Mouse (Mus musculus): ENCODE data around the gene Cmip. TPM values are rescaled to one million over a fixed set of nuclear protein-coding genes. Genes with fewer than 3 reads are reported as not detected.

The Cmip gene
- total and polyA plus RNA-seq, 3 experiments = 17.0 to 71.8 TPM; not detected in 1

DNA sequence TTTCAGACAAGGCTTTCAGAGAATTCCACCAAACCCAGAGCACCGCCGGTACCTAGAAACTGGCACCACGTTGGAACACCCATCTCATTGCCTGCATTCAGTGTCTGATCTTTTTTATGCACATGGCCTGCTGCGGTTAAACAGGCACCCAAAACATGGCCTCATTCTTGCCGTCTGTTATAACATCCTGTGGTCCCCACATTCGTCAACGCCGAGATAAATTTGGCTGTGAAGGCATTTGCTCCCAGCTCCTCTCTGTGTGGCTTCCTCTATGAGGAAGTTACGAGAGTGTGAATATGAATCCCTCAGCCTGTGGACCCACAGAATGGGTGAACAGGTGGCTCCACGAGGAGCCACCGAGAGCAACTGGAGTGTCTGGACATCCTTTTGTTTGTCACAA, 8.5 kb upstream of the Cmip start:
- peak; percentile 81 for DNase-seq (ENCODE audit: low read depth, low spot score)
- H3K27ac ChIP-seq (ENCODE audit: control insufficient read depth, low read depth, low read length) = peak overlapping the region; percentile 48
- peak overlapping the region in 1 of 2 experiments; percentile 13; a peak in 1 of 4 replicates for H3K4me3 ChIP-seq (ENCODE audit: control insufficient read depth in 1 of 2, insufficient read depth in 1 of 2, low read depth in 2 of 2, low read length in 2 of 2)

DNA sequence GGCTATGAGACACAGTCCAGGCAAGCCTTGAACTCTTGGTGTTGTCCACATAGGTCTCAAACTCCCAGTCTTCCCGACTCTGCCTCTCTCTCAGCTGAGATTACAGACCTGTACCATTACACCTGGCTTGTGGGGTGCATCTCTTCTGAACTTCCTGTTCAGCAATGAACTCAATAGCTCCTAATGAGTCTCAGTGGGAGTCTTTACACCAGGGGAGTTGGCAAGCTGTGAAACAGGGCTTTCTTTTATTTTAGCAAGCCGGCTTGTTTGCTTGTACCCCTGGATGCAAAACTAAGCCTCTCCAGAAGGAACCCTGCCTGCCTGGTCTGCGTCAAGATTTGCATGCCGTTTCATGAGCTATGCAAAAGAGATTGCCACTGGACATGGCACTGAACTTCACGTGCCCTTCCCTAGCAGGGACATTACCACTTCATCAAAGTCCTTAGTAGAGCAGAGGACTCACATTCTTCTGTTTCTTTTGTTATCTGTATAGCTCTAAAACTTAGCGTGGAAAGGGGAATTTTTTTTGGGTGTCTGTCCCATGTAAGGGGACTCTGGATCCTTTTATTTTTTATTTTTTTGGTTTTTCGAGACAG, 5.7 kb upstream of the Cmip start:
- Histone ChIP-seq H3K79me2 (ENCODE audit: control insufficient read depth, insufficient read depth, low read length, poor library complexity) (no peaks in the 10 kb centered on the region), H3K27ac (ENCODE audit: control insufficient read depth, low read depth, low read length) (no peak overlapping the region), H3K9ac (ENCODE audit: control insufficient read depth, low read depth, low read length, poor library complexity, severe bottlenecking) (no peak overlapping the region), H3K4me3 (ENCODE audit: control insufficient read depth in 1 of 2, insufficient read depth in 1 of 2, low read depth in 2 of 2, low read length in 2 of 2) (no peak overlapping the region), H3K4me1 (ENCODE audit: control insufficient read depth in 1 of 2, insufficient read depth in 2 of 2, low read length in 2 of 2) (peaks cover 6 to 50% of the 10 kb centered on the region in 2 experiments), H3K27me3 (ENCODE audit: control insufficient read depth in 1 of 2, insufficient read depth in 2 of 2, low read length in 2 of 2) (no peaks in the 10 kb centered on the region), H3K9me3 (replicated peaks; ENCODE audit: insufficient read depth, low read length) (no peaks in the 10 kb centered on the region), H3K36me3 (ENCODE audit: control insufficient read depth in 1 of 2, insufficient read depth in 2 of 2, low read length in 2 of 2) (peaks cover 0 to 27% of the 10 kb centered on the region in 2 experiments; a peak in 2 of 4 replicates)
- TF ChIP-seq SIN3A (IDR thresholded peaks at IDR 0.05; ENCODE audit: low read length) = no peak
- TF ChIP-seq ZKSCAN1 (IDR thresholded peaks at IDR 0.05; ENCODE audit: low read depth, low read length) = no peak
- TF ChIP-seq TCF12 (IDR thresholded peaks at IDR 0.05; ENCODE audit: low read depth, low read length) = no peak
- no peak for TF ChIP-seq POLR2AphosphoS2 (IDR thresholded peaks at IDR 0.05; ENCODE audit: low read length)
- TF ChIP-seq HCFC1 (IDR thresholded peaks at IDR 0.05; ENCODE audit: low read depth, low read length) = no peak
- no peak for DNase-seq (ENCODE audit: low read depth, low spot score)

More for the DNA sequence above, 8.5 kb upstream of the Cmip start:
- H3K4me1 ChIP-seq (ENCODE audit: control insufficient read depth in 1 of 2, insufficient read depth in 2 of 2, low read length in 2 of 2) = peaks cover 3 to 30% of the 10 kb centered on the region in 2 experiments
- no peaks in the 10 kb centered on the region for H3K9me3 ChIP-seq (replicated peaks; ENCODE audit: insufficient read depth, low read length)
- peak overlapping the region; percentile 43 for H3K9ac ChIP-seq (ENCODE audit: control insufficient read depth, low read depth, low read length, poor library complexity, severe bottlenecking)
- peaks cover 0 to 13% of the 10 kb centered on the region in 2 experiments; a peak in 2 of 4 replicates for H3K36me3 ChIP-seq (ENCODE audit: control insufficient read depth in 1 of 2, insufficient read depth in 2 of 2, low read length in 2 of 2)
- TF ChIP-seq TBP (IDR thresholded peaks at IDR 0.05; ENCODE audit: low read depth, low read length) (0 out of 2 replicates have a peak, but pooled peaks have one; percentile 50), TAL1 (IDR thresholded peaks at IDR 0.05; ENCODE audit: low read length) (peak; percentile 85), E2F4 (IDR thresholded peaks at IDR 0.05; ENCODE audit: borderline replicate concordance, low read depth, low read length) (no peak), MXI1 (IDR thresholded peaks at IDR 0.05; ENCODE audit: low read depth, low read length) (peak; percentile 37; the same call in 1 of the 2 replicates), MAFK (IDR thresholded peaks at IDR 0.05; ENCODE audit: borderline replicate concordance, low read depth, low read length) (no peak), MYB (IDR thresholded peaks at IDR 0.05; ENCODE audit: low read depth, low read length) (peak; percentile 42; the same call in 1 of the 2 replicates), HCFC1 (IDR thresholded peaks at IDR 0.05; ENCODE audit: low read depth, low read length) (no peak), ELF1 (IDR thresholded peaks at IDR 0.05; ENCODE audit: low read depth, low read length) (no peak), TCF12 (IDR thresholded peaks at IDR 0.05; ENCODE audit: low read depth, low read length) (peak; percentile 69; the same call in 1 of the 2 replicates), POLR2AphosphoS5 (IDR thresholded peaks at IDR 0.05; ENCODE audit: borderline replicate concordance, low read depth, low read length) (no peak), EP300 (IDR thresholded peaks at IDR 0.05; ENCODE audit: low read depth in 1 of 2, low read length in 2 of 2) (peak; percentile 69 to 78), SIN3A (IDR thresholded peaks at IDR 0.05; ENCODE audit: low read length) (peak; percentile 48; the same call in 1 of the 2 replicates), MYC (IDR thresholded peaks at IDR 0.05; ENCODE audit: low read depth, low read length) (peak; percentile 56; the same call in 1 of the 2 replicates), ETS1 (IDR thresholded peaks at IDR 0.05; ENCODE audit: low read depth, low read length) (peak; percentile 63; the same call in 1 of the 2 replicates), MAX (IDR thresholded peaks at IDR 0.05; ENCODE audit: low read length) (peak; percentile 30; the same call in 1 of the 2 replicates), USF2 (IDR thresholded peaks at IDR 0.05; ENCODE audit: borderline replicate concordance in 1 of 2, insufficient read depth in 1 of 2, low read depth in 1 of 2, low read length in 2 of 2) (no peak), GATA1 (IDR thresholded peaks at IDR 0.05; ENCODE audit: low read depth, low read length) (peak; percentile 46; the same call in 1 of the 2 replicates)
- H3K27me3 ChIP-seq (ENCODE audit: control insufficient read depth in 1 of 2, insufficient read depth in 2 of 2, low read length in 2 of 2) = no peaks in the 10 kb centered on the region
- no peaks in the 10 kb centered on the region for H3K79me2 ChIP-seq (ENCODE audit: control insufficient read depth, insufficient read depth, low read length, poor library complexity)

Measured in MEL (cell line).